Mouse (Mus musculus) embryonic facial prominence, embryonic 13.5 days (tissue): ENCODE measurements around the gene Nfatc3. TPM values are rescaled to one million over a fixed set of nuclear protein-coding genes. Genes with fewer than 3 reads are reported as not detected.
"Not testable (repeated sequence)": the region's sequence is repeated elsewhere in the genome, so short reads cannot be mapped to it uniquely, and the experiment has no call there.

ENCODE experiments used
- ATAC-seq: fragments of 200-750 bp; cut with Nextera tagmentation; 2 replicates; pipeline ENCODE4 v1.8.0; 2017; ENCODE audit warnings: low read depth; ENCODE audit not compliant: insufficient number of reproducible peaks, insufficient read depth, low FRiP score, low TSS enrichment
- H3K27ac ChIP-seq: fragments of 300-500 bp; sonication (generic); 2 replicates; pipeline ENCODE4 v1.5.1; 2015; ENCODE audit warnings: moderate library complexity, mild to moderate bottlenecking, inconsistent platforms
- H3K27me3 ChIP-seq: fragments of 300-500 bp; sonication (generic); 2 replicates; pipeline ENCODE4 v1.6.1; 2015; ENCODE audit warnings: mild to moderate bottlenecking, inconsistent platforms
- H3K36me3 ChIP-seq: fragments of 300-500 bp; sonication (generic); 2 replicates; pipeline ENCODE4 v1.6.1; 2015; ENCODE audit warnings: mild to moderate bottlenecking, inconsistent platforms
- H3K4me1 ChIP-seq: fragments of 300-500 bp; sonication (generic); 2 replicates; pipeline ENCODE4 v1.6.1; 2015; ENCODE audit warnings: inconsistent platforms
- H3K4me2 ChIP-seq: fragments of 300-500 bp; sonication (generic); 2 replicates; pipeline ENCODE4 v1.6.1; 2015; ENCODE audit warnings: moderate library complexity, mild to moderate bottlenecking, inconsistent platforms
- H3K4me3 ChIP-seq: fragments of 300-500 bp; sonication (generic); 2 replicates; pipeline ENCODE4 v1.5.1; 2015; ENCODE audit warnings: mild to moderate bottlenecking, inconsistent platforms
- H3K9ac ChIP-seq: fragments of 300-500 bp; sonication (generic); 2 replicates; pipeline ENCODE4 v1.6.1; 2015; ENCODE audit warnings: mild to moderate bottlenecking, inconsistent platforms
- H3K9me3 ChIP-seq: fragments of 300-500 bp; sonication (generic); 2 replicates; pipeline ENCODE4 v1.6.1; 2016; ENCODE audit warnings: inconsistent platforms
- WGBS: fragments of 180-500 bp; shearing (Covaris S2); methylation state at CpG from one replicate; pipeline ENCODE4 v1.1.7; 2015; ENCODE audit warnings: mixed read lengths; 5-methylcytosine and 5-hydroxymethylcytosine counted together
- polyA plus RNA-seq: library from polyadenylated mRNA; unstranded; fragments of >200 nt; fragmentation: Nextera tagmentation; extraction: Ambion mirVana; gene quantifications from 2 replicates; pipeline ENCODE4 v1.2.1, GENCODE M21; 2015

The Nfatc3 gene
- 9.6 and 10.1 TPM in 2 replicates for polyA plus RNA-seq

- under 1% methylated on average over 48 of the region's 52 CpGs for WGBS
- peak; percentile 99 for ATAC-seq
- peaks cover 32% of the 10 kb centered on the region for H3K4me1 ChIP-seq
- no peaks in the 10 kb centered on the region for H3K27me3 ChIP-seq
- peak within 1 kb of the TSS; percentile 90 for H3K9ac ChIP-seq
- peak within 1 kb of the TSS; percentile 71 for H3K4me2 ChIP-seq
- peak within 1 kb of the TSS; percentile 79 for H3K4me3 ChIP-seq
- H3K9me3 ChIP-seq: no peaks in the 10 kb centered on the region
- H3K27ac ChIP-seq: peak within 1 kb of the TSS; percentile 95
- H3K36me3 ChIP-seq: peaks cover 10% of the 10 kb centered on the region
These were observed at the start of gene Nfatc3 for GRCm38 (mm10) chr8:106058731-106059612. Gene Nfatc3 (plus strand): TSS chr8:106058840.

- Histone ChIP-seq H3K27ac (peak overlapping the region; percentile 75; the same call in 1 of the 2 replicates), H3K9ac (peak overlapping the region; percentile 95), H3K27me3 (no peaks in the 10 kb centered on the region), H3K4me1 (peaks cover 14% of the 10 kb centered on the region), H3K36me3 (peaks cover 12% of the 10 kb centered on the region; the same call in 1 of the 2 replicates), H3K9me3 (no peaks in the 10 kb centered on the region), H3K4me3 (peak overlapping the region; percentile 94), H3K4me2 (peak overlapping the region; percentile 99)
- peak; percentile 81 for ATAC-seq
- WGBS: 1% methylated on average over 74 of the region's 74 CpGs
These were observed 47.6 kb upstream of the Nfatc3 start for GRCm38 (mm10) chr8:106010748-106011642.

- no peaks in the 10 kb centered on the region for H3K27me3 ChIP-seq
- no peak for ATAC-seq
- WGBS: under 1% methylated on average over 6 of the region's 6 CpGs
- peaks cover 14% of the 10 kb centered on the region for H3K4me1 ChIP-seq
- peak within 1 kb of the TSS; percentile 75; the same call in 1 of the 2 replicates for H3K27ac ChIP-seq
- peak within 1 kb of the TSS; percentile 99 for H3K4me2 ChIP-seq
- peaks cover 17% of the 10 kb centered on the region; the same call in 1 of the 2 replicates for H3K36me3 ChIP-seq
- peak within 1 kb of the TSS; percentile 94 for H3K4me3 ChIP-seq
- H3K9me3 ChIP-seq: no peaks in the 10 kb centered on the region
- peak within 1 kb of the TSS; percentile 95 for H3K9ac ChIP-seq
These were observed 47.0 kb upstream of the Nfatc3 start, which contains the start of gene Ddx28 for GRCm38 (mm10) chr8:106011643-106011986. Gene Ddx28 (minus strand): TSS chr8:106011882.

- H3K4me2 ChIP-seq: peak overlapping the region; percentile 99
- not testable (repeated sequence) for H3K9me3 ChIP-seq, H3K27me3 ChIP-seq, ATAC-seq, H3K27ac ChIP-seq
- peaks cover 14% of the 10 kb centered on the region for H3K4me1 ChIP-seq
- H3K4me3 ChIP-seq: peak overlapping the region; percentile 94
- H3K36me3 ChIP-seq: peaks cover 21% of the 10 kb centered on the region; the same call in 1 of the 2 replicates
- 84% methylated on average over 8 of the region's 8 CpGs for WGBS
- peak overlapping the region; percentile 95 for H3K9ac ChIP-seq
These were observed 46.4 kb upstream of the Nfatc3 start for GRCm38 (mm10) chr8:106012203-106012602.

GRCm38 (mm10) chr8:106016284-106016683, 42.4 kb upstream of the Nfatc3 start:
- Histone ChIP-seq H3K36me3 (peaks cover 37% of the 10 kb centered on the region), H3K9me3 (no peaks in the 10 kb centered on the region), H3K4me3 (no peak overlapping the region), H3K27ac (no peak overlapping the region), H3K4me1 (peaks cover 4% of the 10 kb centered on the region; the same call in 1 of the 2 replicates), H3K27me3 (no peaks in the 10 kb centered on the region), H3K9ac (no peak overlapping the region), H3K4me2 (no peak overlapping the region)
- 95% methylated on average over 6 of the region's 6 CpGs for WGBS
- no peak for ATAC-seq

- Histone ChIP-seq H3K36me3 (peaks cover 41% of the 10 kb centered on the region), H3K4me2 (no peak overlapping the region), H3K27ac (no peak overlapping the region), H3K9ac (no peak overlapping the region), H3K4me1 (no peaks in the 10 kb centered on the region), H3K27me3 (no peaks in the 10 kb centered on the region), H3K4me3 (no peak overlapping the region), H3K9me3 (no peaks in the 10 kb centered on the region)
- ATAC-seq: no peak
- 91% methylated on average over 7 of the region's 7 CpGs for WGBS
These were observed 41.5 kb upstream of the Nfatc3 start for GRCm38 (mm10) chr8:106017130-106017529.

- Histone ChIP-seq H3K9ac (no peak overlapping the region), H3K4me1 (no peaks in the 10 kb centered on the region), H3K4me2 (no peak overlapping the region), H3K27me3 (no peaks in the 10 kb centered on the region), H3K9me3 (no peaks in the 10 kb centered on the region), H3K4me3 (no peak overlapping the region), H3K27ac (no peak overlapping the region), H3K36me3 (peaks cover 41% of the 10 kb centered on the region)
- 86% methylated on average over 3 of the region's 3 CpGs for WGBS
- no peak for ATAC-seq
These were observed 40.6 kb upstream of the Nfatc3 start for GRCm38 (mm10) chr8:106018039-106018438.

GRCm38 (mm10) chr8:106022483-106022882, 36.2 kb upstream of the Nfatc3 start:
- Histone ChIP-seq H3K9me3 (no peaks in the 10 kb centered on the region), H3K36me3 (peaks cover 46% of the 10 kb centered on the region), H3K4me2 (no peak overlapping the region), H3K27ac (no peak overlapping the region), H3K4me3 (no peak overlapping the region), H3K9ac (no peak overlapping the region), H3K4me1 (no peaks in the 10 kb centered on the region), H3K27me3 (no peaks in the 10 kb centered on the region)
- no peak for ATAC-seq

GRCm38 (mm10) chr8:106038721-106039120, 19.9 kb upstream of the Nfatc3 start:
- H3K4me1 ChIP-seq: no peaks in the 10 kb centered on the region
- H3K36me3 ChIP-seq: peaks cover 22% of the 10 kb centered on the region
- ATAC-seq: no peak
- no peak overlapping the region for H3K4me2 ChIP-seq
- no peak overlapping the region for H3K9ac ChIP-seq
- no peaks in the 10 kb centered on the region for H3K27me3 ChIP-seq
- no peak overlapping the region for H3K4me3 ChIP-seq
- H3K27ac ChIP-seq: no peak overlapping the region
- WGBS: 91% methylated on average over 10 of the region's 10 CpGs
- no peaks in the 10 kb centered on the region for H3K9me3 ChIP-seq

GRCm38 (mm10) chr8:106039605-106040004, 19.0 kb upstream of the Nfatc3 start:
- WGBS: 80% methylated on average over 4 of the region's 4 CpGs
- Histone ChIP-seq H3K27me3 (no peaks in the 10 kb centered on the region), H3K27ac (no peak overlapping the region), H3K9me3 (no peaks in the 10 kb centered on the region), H3K9ac (no peak overlapping the region), H3K4me2 (no peak overlapping the region), H3K4me1 (no peaks in the 10 kb centered on the region), H3K4me3 (no peak overlapping the region), H3K36me3 (peaks cover 23% of the 10 kb centered on the region)
- ATAC-seq: no peak

- H3K4me1 ChIP-seq: no peaks in the 10 kb centered on the region
- H3K36me3 ChIP-seq: peaks cover 28% of the 10 kb centered on the region
- no peak overlapping the region for H3K9ac ChIP-seq
- no peak overlapping the region for H3K4me2 ChIP-seq
- WGBS: 72% methylated on average over 4 of the region's 4 CpGs
- H3K9me3 ChIP-seq: no peaks in the 10 kb centered on the region
- ATAC-seq: no peak
- H3K4me3 ChIP-seq: no peak overlapping the region
- no peaks in the 10 kb centered on the region for H3K27me3 ChIP-seq
- H3K27ac ChIP-seq: no peak overlapping the region
These were observed 18.4 kb upstream of the Nfatc3 start for GRCm38 (mm10) chr8:106040218-106040617.
